Mouse (Mus musculus) left cerebral cortex, adult 2 months (tissue): ENCODE results near the gene Kdm4b. TPM values are rescaled to one million over a fixed set of nuclear protein-coding genes. Genes with fewer than 3 reads are reported as not detected.

ENCODE experiments used
- DNase-seq, 2 experiments: peaks; one replicate each; pipeline ENCODE4 v3.0.0; 2021 to 2022; ENCODE audit warnings: low spot score in 2 of 2, mixed read lengths in 1 of 2; ENCODE audit errors: extremely low spot score in 1 of 2
- H3K27ac ChIP-seq: fragments of 200-600 bp; 2 replicates; pipeline ENCODE4 v1.8.1; 2022
- H3K4me3 ChIP-seq: fragments of 200-600 bp; 2 replicates; pipeline ENCODE4 v1.8.1; 2022
- CTCF ChIP-seq: fragments of 200-600 bp; IDR thresholded peaks from 2 replicates; pipeline ENCODE4 v1.8.1; 2022; ENCODE audit warnings: antibody characterized with exemption, mild to moderate bottlenecking, moderate library complexity
- intact Hi-C: fragments of 180-260 bp; cut with DNase I; formaldehyde crosslinking; loops from one replicate; pipeline ENCODE4 v1.15.1; 2025
- total RNA-seq, 2 experiments: library from RNA; stranded (reverse); gene quantifications; 2 replicates each; pipeline ENCODE4 v1.2.3; 2021

The Kdm4b gene
- total RNA-seq, 2 experiments from 2014 or later: 66.2 to 71.8 TPM

- TF ChIP-seq CTCF: no peak
- no peak overlapping the region for H3K4me3 ChIP-seq
- intact Hi-C loops: no loop called here
- no peak for DNase-seq
- no peak overlapping the region for H3K27ac ChIP-seq
Observed at GRCm38 (mm10) chr17:56302363-56302996, 23.4 kb upstream of the Kdm4b start.

GRCm38 (mm10) chr17:56303160-56303846 lies 22.6 kb upstream of the Kdm4b start, which contains the start of gene Uhrf1:
Uhrf1 (plus strand) TSS chr17:56303321.
- TF ChIP-seq CTCF: no peak
- H3K4me3 ChIP-seq: peak within 1 kb of the TSS; percentile 63
- no peak within 1 kb of the TSS for H3K27ac ChIP-seq
- no peak for DNase-seq
- intact Hi-C loops: no loop called here

- intact Hi-C loops: no loop called here
- peak; percentile 90 for DNase-seq
- TF ChIP-seq CTCF: no peak; the same call in 1 of the 2 replicates
- Histone ChIP-seq H3K4me3 (peak overlapping the region; percentile 63), H3K27ac (no peak overlapping the region)
Observed at GRCm38 (mm10) chr17:56303847-56304586, 21.8 kb upstream of the Kdm4b start.

GRCm38 (mm10) chr17:56304718-56305117 lies 21.1 kb upstream of the Kdm4b start:
- intact Hi-C loops: no loop called here
- no peak for DNase-seq
- Histone ChIP-seq H3K4me3 (no peak overlapping the region), H3K27ac (no peak overlapping the region)
- no peak for TF ChIP-seq CTCF

- H3K27ac ChIP-seq: no peak overlapping the region
- no peak for DNase-seq
- no peak for TF ChIP-seq CTCF
- H3K4me3 ChIP-seq: no peak overlapping the region
- intact Hi-C loops: no loop called here
Observed at GRCm38 (mm10) chr17:56305156-56305555, 20.7 kb upstream of the Kdm4b start.

GRCm38 (mm10) chr17:56305826-56306225 lies 20.0 kb upstream of the Kdm4b start:
- Histone ChIP-seq H3K27ac (no peak overlapping the region), H3K4me3 (no peak overlapping the region)
- TF ChIP-seq CTCF: peak; percentile 38
- intact Hi-C loops: no loop called here
- DNase-seq: no peak

- Histone ChIP-seq H3K4me3 (no peak overlapping the region), H3K27ac (no peak overlapping the region)
- TF ChIP-seq CTCF: no peak
- no peak for DNase-seq
- intact Hi-C loops: no loop called here
Observed at GRCm38 (mm10) chr17:56308088-56308487, 17.8 kb upstream of the Kdm4b start.

- intact Hi-C loops: no loop called here
- TF ChIP-seq CTCF: no peak; the same call in 1 of the 2 replicates
- DNase-seq: no peak
- no peak overlapping the region for H3K4me3 ChIP-seq
- no peak overlapping the region for H3K27ac ChIP-seq
Observed at GRCm38 (mm10) chr17:56309191-56309945, 16.5 kb upstream of the Kdm4b start.

- DNase-seq: no peak
- Histone ChIP-seq H3K4me3 (no peak overlapping the region), H3K27ac (no peak overlapping the region)
- intact Hi-C loops: no loop called here
- TF ChIP-seq CTCF: no peak
Observed at GRCm38 (mm10) chr17:56324419-56324818, 1.4 kb upstream of the Kdm4b start.

- H3K27ac ChIP-seq: peak overlapping the region; percentile 90
- DNase-seq: peak in 1 of 2 experiments; percentile 24
- TF ChIP-seq CTCF: no peak
- peak overlapping the region; percentile 83 for H3K4me3 ChIP-seq
- intact Hi-C loops: loop anchor here (2.0 kb wide), 2 partner anchors 22 to 50 kb away; partner anchors contain the start of gene Ticam1
Observed at GRCm38 (mm10) chr17:56326153-56327147, 588 bp downstream of the Kdm4b start.
